Mouse (Mus musculus) kidney, postnatal 36 days (tissue): ENCODE data around the gene Xrn1.
"Not testable (repeated sequence)": the region's sequence is repeated elsewhere in the genome, so short reads cannot be mapped to it uniquely, and the experiment has no call there.

ENCODE experiments used
- DNase-seq, 2 experiments: peaks; one replicate each; pipeline ENCODE4 v3.0.0; 2021 to 2022; ENCODE audit warnings: mixed read lengths in 2 of 2

Xrn1 gene

DNA sequence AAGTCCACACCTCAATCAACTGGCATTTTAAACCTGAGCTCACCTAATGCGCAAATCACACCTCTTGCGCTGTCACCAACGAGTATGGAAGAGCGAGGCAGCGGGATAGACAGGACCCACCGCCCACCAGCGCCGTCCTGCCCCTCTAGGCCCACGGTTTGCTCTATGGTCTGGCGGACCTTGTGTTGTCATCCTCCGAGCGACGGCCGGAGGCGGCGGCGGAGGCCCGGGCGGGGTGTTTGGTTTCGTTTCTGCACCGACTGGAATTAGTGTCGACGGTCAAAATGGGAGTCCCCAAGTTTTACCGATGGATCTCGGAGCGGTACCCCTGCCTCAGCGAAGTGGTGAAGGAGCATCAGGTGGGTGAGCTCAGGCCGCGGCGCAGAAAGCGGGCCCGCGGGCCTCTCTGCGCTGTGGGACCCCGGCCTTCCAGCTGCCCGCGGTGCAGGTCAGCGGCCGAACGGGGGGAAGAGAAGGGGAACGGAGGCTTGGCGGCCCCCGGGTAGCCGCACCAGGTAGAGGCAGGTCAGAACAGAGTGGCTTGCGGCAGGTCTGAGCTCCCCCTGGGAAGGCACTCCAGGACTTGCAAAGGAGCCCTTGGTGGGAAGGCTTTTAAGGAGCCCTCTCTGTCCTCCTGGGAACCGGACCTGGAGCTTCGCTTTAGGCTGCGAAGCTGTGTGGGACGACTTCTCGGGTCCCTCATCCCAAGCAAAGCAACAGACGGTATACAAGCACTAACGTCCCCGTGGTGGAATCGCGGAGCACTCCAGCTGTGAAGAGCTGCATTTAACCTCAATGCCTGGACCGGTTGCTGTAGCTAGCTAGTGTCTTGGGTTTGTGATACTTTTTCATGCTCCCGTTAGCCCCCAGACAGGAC is at the start of gene Xrn1:
TSS of gene Xrn1 (plus strand) at position 176 of the 877 bp plus-strand sequence.
- peak; percentile 92 to 96 for DNase-seq

DNA sequence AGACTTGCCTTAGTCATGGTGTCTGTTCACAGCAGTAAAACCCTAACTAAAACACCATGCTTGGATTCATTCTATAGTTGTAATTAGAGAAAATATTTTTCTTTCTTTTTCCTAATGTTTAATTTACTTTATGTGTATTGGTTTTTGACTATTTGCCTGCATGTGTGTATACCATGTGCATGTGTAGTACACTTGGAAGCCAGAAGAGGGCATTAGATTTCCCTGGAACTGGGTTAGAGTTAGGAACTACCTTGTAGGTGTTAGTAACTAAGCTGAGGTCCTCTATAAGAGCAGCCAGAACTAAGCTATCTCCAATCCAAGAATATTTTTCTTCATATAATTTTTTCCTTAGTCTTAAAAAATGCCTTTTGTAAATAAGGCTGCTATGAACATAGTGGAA is 21.7 kb upstream of the Xrn1 start:
- no peak for DNase-seq

DNA sequence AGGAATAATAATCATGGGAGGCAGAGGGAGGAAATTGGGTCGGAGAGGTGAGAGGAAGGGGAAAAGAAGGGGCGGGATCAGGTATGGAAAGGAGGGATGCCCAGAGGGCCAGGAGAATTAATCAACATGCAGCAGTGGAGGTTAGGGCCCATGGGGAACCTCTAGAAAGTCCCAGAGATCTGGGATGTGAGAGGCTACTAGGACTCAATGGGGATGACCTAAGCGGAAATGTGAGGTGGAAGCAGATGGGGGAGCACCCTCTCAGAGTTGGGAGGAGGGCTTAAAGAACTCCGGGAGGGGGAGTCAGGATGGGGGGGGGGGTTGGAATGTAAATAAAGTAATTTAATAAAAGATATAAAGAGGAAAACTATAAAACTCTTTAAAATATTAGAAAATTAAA is 902 bp upstream of the Xrn1 start:
- DNase-seq: no peak

DNA sequence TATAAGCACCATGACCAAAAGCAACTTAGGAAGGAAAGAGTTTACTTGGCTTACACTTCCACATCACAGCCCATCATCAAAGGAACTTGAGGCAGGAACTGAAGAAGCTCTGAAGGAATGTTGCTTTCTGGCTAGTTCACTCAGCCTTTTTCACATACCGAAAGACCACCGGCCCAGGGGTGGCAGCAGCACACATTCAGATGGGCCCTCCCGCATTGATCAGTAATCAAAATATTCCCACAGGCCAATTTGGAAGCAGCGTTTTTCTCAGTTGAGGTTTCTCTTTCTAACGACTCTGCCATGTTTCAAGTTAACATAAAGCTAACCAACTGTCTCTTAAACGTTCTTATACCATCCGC is 355 bp upstream of the Xrn1 start:
- no peak for DNase-seq

DNA sequence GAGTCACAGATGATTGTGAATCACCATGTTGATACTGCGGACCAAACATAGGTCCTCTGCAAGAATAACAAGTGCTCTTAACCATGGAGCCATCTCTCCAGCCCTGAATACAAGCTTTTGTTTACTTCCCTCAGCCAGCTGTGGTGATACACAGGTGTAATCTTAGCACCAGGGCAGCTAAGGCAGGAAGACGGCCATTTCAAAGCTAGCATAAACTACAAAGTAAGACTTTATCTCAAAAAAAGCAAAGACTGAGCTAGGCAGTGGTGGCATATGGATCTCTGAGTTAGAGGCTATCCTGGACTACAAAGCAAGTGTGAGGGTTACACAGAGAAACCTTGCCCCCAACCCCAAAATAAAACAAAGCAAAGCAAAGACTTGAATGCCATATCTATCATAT is 3.1 kb downstream of the Xrn1 start:
- no peak for DNase-seq

DNA sequence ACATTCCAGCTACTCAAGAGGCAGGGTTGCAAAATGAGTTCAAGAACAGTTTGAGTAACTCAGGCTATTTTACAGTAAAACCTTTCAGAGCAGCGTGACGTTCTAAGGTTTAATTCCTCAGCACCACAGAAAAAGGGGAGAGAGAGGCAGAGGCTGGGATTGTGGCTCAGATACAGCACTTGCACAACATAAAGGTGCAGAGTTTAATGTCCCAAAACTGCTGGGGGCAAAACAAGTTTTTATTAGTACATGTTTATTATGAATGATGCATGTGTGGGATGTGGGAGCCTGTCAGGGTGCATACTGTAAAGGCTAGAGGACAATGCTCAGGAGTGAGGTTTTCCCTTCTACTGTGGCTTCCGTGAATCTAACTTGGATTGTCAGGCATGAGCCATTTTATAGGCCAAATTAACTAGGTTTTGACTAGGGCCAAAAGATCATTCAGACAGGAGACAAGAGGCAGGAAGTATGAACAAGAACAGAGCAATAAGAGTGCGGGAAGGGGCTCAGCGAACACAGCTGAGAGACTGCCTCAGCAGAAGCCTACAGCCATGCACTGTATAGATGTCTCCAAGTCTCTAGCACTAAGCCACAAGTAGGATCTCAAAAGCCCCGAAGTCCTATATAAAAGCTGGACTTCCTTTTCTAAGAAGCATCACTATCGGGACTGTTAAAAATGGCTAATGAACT is 3.6 kb downstream of the Xrn1 start:
- no peak for DNase-seq

DNA sequence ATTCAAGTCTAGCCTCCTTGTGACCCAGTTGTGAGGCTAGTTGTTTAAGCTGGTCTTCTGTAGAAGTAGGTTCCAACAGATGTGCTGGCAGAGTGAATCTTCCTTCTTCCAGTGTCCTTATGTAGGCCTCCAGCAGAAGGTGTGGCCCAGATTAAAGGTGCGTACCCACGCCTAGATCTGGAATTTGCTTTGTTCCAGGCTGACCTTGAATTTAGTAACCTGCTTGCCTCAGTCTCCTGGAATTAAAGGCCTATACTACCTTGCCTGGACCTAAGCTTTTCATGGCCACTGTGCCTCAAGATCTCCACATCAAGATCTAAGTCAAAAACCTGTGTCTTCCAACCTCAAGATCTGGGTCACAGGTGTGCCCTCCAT is 4.2 kb downstream of the Xrn1 start:
- not testable (repeated sequence) for DNase-seq

DNA sequence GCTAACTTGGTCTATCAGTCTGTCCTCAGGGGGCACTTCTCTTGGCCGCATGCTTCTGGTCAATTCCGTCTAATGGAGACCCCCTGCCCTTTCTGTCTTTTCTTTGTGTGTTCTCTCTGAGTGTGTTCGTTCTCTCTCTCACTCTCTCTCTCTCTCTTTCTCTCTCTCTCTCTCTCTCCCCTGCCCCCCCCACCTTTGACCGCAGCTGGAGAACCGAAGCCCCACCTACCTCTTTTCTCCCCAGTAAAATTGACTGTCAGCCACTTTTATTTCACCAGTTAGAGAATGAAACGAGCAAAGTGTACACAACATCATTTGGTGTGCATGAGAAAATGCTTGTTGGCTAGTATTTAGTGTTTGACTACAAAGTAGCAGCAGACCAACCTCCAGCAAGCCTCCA is 4.7 kb downstream of the Xrn1 start:
- DNase-seq: no peak

DNA sequence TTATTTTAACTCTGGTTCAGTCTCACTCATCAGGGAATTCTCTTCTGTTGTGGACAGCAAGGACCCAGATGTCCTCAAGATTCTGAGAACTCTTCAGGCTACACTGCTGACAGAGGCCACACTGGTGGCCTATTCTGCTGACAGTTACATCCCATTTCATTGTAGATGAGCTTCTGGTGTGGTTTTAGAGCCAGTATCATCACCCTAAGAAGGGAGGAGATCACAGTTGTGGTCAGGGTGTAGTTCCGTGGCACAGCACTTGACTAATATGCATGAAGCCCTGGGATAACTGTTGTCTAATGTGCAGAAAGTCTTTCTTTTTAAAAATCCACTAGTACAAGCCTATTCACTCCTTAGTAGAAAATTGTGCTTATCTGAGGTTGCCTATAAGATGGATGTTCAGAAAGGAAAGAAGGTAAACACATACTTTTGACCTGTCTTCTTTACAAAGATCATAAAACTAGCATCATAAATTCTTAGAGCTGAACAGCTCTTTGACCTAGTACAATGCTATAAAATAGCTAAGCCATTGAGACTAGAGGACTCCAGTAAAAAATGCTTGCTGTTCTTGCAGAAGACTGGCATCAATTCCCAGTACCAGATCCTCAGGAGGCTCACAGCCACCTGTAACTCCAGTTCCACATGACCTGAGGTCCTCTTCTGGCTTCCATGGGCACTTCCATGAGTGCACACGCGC is 5.3 kb downstream of the Xrn1 start:
- DNase-seq: no peak

DNA sequence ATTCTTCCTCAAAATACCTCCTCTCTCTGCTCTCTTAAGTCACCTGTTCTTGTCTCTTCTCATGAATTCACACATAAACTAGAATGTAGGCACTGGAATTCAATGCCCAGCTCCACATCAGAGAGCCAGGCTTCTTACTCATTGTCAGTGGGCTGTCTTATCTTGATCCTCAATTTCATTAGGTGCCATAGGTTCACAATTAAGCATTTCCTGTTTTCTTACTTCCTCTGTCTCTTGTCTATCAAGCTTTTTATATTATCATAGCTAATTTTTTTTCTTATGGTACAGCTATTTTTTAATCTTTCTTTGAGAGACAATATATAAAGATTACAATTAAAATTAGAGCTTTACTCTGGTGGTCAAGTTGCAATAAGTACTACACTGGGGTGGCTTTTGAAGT is 6.5 kb downstream of the Xrn1 start:
- DNase-seq: no peak

DNA sequence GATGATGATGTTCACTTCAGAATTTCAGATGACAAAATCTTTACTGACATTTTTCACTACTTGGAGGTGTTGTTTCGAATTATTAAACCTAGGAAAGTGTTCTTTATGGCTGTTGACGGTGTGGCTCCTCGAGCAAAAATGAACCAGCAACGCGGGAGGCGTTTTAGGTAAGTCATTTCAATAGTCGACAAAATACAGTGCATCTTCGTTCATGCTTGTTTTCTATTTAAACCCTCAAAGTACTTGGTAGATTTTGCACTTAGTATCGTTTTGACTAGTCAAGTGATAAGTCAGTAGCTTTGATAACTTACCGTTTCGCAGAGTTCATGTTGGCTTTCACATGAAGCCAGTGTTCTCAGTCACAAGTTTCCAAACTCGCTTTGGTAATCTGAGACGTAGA is 9.5 kb downstream of the Xrn1 start:
- DNase-seq: no peak

DNA sequence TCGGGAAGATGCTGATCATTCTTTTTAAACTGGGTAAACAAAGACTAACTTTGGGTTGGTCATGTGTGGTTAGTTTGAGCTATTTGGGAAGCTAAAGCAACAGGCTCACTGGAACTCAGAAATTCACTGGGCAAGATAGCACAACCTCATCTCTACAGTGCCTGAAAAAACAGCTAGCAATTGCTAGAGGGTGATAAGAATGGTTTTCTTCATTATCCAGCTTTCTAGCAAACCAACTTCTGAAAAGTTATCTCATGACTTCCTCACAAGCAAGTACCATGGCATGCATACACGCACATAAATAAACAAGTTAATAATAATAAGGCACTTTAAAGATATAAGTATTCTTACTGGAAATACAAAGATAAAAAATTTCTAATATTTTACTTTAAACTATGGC is 23.7 kb downstream of the Xrn1 start:
- no peak for DNase-seq

DNA sequence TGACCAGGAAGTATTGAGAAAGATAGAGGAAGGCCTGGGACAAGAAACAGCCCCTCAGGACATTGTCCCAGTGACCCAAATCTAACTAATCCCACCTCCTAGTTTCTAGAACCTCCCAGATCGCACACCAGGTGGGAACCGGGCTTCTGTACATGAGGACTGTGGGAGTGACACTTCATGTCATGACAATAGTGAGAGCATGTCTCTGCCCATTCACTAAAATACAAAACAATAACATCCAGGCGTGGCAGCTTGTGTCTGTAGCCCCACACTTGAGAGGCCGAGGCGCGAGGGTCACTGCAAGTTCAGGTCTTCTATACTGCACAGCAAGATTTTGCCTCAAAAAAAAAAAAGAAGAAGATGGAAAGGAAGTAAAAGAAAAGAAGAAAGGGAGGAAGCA is 25.3 kb downstream of the Xrn1 start:
- no peak for DNase-seq

DNA sequence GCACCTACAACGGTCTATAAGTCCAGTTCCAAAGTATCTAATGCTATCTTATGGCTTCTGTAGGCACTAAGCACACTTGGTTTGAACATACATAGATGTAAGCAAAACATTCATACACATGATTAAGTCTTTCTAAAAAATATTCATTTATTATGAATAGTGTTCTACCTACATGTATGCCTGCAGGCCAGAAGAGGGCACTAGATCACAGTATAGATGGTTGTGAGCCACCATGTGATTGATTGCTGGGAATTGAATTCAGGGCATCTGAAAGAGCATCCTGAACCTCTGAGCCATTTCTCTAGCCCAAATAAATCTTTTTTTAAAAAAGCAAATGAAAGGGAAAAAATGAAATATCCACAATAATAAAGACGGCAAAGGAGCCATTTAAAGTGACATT is 37.7 kb downstream of the Xrn1 start:
- no peak for DNase-seq

DNA sequence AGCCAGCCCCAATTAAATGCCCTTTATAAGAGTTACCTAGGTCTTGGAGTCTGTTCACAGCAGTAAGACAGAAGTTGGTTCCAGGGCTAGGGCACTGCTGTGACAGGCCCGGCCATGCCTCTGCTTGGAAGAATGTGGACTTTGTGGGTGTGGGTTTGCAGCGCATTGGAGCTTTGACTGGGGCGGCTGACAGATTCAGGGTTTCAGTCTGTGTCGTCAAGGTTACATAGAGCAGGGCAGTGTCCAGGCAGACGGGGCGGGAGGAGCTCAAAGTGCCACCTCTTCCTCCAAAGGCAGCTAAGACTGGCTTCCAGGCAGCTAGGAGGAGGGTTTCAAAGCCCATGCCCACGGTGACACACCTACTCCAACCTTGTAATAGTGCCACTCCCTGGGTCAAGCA is 49.9 kb downstream of the Xrn1 start:
- no peak for DNase-seq

DNA sequence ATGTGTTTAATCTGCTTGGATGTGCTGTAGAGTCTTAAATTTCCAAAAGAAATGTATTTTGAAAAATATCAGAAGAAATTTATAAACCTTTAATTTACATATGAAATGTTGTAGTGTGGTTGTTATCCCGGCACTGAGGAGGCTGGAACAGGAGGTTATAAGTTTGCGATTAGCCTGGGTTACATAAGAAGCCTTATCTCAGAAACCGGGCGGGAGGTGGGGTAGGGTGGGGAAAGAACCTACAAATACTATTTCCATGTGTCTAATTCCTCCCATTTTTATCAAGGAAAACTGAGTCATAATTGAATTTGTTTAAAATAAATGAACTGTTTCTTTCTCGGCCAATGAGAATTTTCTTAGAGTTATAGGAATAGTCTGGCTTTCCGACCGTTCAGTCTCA is 56.1 kb downstream of the Xrn1 start:
- no peak for DNase-seq

DNA sequence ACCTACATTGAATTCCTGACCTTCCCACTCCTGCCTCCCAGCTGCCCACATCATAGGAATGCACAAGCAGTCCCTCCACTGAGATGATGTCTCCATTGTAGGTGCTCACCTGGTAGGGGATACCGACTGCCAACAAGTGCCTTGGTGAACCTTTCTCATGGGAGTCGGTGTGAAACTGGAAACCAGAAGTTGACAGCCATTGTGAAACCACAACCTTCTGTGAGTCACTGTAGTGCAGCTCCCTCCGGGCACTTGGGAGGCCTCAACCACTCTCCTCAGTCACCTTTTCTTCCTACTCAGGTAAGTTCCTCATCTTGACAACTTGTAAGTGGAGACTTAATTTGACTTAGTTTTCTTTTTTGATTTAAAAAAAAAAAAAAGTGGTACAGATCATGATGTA is 69.4 kb downstream of the Xrn1 start:
- DNase-seq: no peak

DNA sequence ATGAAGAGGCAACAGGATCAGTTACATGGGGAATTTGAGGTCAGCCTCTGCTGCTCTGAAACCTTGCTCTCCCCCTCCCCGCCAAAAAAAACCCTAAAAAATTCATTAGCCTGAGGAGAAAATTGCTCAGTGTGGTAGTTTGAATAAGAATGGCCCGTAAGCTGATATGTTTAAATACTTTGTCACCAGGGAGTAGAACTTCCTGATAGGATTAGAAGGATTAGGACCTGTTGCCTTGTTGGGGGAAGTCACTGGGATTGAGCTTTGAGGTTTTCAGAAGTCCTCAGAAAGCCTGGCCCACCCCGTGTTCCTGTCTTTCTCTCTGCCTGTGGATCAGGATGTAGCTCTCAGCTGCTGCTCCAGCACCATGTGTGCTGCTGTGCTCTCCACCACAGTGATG is 73.4 kb downstream of the Xrn1 start:
- no peak for DNase-seq

DNA sequence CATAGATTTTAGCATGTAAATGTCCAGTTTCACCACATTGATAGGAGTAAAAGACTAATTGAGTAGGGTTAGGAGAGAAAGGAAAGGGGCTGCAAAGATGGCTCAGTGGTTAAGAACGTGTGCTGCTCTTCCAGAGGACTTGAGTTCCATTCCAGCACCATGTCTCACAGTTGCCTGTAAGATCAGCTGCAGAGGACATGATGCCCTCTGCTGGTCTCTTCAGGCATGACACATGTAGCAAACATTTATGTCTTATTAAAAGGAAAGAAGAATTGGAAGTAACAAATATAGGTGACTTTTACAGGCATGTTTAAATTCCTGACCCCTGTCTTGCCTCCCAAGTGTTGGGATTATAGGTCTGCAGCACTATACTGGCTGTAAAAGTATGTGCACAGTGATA is 74.3 kb downstream of the Xrn1 start:
- peak; percentile 18 to 71 for DNase-seq

DNA sequence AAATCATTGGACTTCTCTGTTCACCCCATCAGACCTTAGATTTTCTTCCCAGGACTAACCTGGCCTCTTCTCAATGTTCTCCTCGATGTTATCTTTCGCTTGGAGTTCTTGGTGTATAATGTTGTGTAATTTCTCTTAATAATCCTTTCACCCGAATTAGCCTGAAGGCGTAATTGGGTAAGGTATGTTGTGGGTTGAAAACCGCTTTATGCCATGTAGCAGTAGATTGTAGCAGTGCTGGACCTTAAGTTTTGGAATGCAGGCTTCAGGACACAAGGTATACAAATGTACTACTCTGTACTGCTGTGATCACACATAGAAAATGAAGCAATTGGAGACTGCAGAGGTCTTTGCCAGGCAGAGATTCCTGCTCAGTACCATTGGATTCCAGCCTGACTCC is 75.3 kb downstream of the Xrn1 start:
- DNase-seq: no peak

DNA sequence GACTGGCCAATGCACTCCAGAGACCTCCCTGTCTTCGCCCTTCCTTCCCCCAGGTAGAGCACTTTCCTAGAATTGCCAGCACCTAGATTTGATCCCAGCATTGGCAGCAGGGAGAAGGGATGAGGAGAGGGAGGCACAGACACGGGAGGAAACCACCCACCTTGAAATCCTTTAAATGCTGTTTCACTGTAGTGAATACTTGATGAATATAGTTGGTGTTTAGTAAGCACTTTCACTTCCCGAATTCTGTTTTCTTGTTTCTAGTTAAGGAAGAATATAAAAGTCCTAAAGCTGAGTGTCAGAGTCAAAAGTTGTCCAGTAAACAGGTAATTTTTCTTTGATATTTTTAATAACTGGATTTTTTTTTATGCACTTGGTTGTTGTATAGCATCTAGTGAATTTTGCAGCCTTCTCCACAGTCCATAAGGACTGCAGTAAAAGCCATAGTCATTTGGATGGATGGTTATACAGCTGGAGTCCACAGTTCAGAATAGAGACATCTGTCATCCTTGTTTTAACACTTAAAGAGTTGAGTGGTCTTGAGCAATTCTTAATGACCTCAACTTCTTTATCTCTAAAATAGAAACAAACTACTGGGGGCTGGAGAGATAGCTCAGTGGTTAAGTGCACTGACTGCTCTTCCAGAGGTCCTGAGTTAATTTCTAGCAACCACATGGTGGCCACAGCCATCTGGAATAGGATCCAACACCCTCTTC is 81.0 kb downstream of the Xrn1 start:
- no peak for DNase-seq

DNA sequence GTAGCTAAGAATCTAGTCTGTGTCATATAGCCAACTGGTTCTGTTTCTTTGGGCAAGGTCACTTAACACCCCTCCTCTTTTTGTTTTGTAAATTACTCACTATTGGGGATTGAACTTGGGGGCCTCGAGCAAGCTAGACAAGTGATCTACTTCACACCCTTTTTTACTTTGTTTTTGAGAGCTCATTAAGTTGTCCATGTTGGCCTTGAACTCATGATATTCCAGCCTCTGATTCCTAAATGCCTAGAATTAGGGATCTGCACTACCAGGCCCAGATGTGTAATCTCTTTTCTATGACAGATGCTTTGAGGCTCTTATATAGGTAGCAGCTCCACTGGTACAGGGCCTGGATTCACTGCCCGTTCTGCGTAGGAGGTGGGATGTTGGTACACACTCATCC is 89.7 kb downstream of the Xrn1 start:
- DNase-seq: no peak

DNA sequence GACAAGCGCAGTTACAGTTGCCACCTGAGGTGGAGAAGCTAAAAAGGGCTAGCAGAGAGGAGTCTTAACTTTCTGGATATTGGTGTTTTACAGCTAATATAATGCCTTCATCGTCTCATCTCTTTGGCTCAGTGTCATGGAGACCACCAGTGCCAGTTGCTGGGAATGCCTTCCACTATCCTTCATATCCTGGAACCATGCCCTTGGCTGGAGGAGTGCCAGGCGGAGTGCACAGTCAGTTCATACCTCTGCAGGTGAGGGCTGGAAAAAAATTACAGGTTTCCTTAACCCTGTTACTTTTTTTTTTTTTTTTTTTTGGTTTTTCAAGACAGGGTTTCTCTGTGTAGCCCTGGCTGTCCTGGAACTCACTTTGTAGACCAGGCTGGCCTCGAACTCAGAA is 96.9 kb downstream of the Xrn1 start:
- peak in 1 of 2 experiments; percentile 50 for DNase-seq
